Mouse (Mus musculus) adrenal gland, adult 2 months (tissue): Measurements from ENCODE around the gene Zfp428. TPM values are rescaled to one million over a fixed set of nuclear protein-coding genes. Genes with fewer than 3 reads are reported as not detected.
A peak's percentile ranks its signal among the peaks of the same experiment; 100 is the strongest.
"Not testable (repeated sequence)": the region's sequence is repeated elsewhere in the genome, so short reads cannot be mapped to it uniquely, and the experiment has no call there.

Experiments
- DNase-seq: peaks from one replicate; pipeline ENCODE4 v3.0.0; 2021
- polyA plus RNA-seq: library from polyadenylated mRNA; depleted of rRNA; stranded (reverse); fragments of >200 nt; gene quantifications from 2 replicates; pipeline ENCODE4 v1.2.3, GENCODE M21; 2012
- total RNA-seq, 2 experiments: library from RNA; stranded (reverse); gene quantifications; 2 replicates each; pipeline ENCODE4 v1.2.3; 2021

The Zfp428 gene
- total and polyA plus RNA-seq, 3 experiments = 4.2 to 32.1 (median 7.2) TPM

DNA sequence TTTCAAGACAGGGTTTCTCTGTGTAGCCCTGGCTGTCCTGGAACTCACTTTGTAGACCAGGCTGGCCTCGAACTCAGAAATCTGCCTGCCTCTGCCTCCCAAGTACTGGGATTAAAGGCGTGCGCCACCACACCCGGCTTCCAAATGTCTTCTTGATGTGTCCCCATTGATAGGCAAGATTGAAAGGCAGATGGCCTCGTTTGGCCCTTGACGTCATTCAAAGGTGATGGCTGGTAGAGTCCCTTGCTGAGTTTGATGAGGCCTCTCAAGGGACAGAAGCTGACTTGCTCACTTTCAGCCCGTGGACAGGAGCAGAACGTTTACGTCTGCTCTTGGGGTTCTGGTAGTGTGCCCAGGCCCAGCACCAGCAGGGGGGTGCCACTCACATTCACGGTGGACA is 13.2 kb downstream of the Zfp428 start:
- DNase-seq = not testable (repeated sequence)

GRCm38 (mm10) chr7:24522805-24523204 is 16.0 kb downstream of the Zfp428 start:
- no peak for DNase-seq

GRCm38 (mm10) chr7:24523723-24524122 is 16.9 kb downstream of the Zfp428 start:
- no peak for DNase-seq

DNA sequence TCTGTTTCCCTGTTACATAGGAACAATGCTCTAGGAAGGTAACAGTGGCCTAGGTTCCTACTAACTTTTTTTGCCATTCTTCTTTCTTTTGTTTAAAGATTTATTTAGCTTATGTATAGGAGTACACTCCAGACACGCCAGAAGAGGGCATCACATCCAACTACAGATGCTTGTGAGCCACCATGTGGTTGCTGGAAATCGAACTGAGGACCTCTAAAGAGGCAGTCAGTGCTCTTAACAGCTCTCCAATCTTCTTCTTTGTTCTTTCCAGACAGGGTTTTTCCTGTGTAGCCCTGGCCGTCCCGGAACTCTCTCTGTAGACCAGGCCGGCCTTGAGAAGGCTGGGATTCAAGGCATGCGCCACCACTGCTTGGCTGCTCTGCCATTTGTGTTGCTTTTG is 18.2 kb downstream of the Zfp428 start:
- no peak for DNase-seq

DNA sequence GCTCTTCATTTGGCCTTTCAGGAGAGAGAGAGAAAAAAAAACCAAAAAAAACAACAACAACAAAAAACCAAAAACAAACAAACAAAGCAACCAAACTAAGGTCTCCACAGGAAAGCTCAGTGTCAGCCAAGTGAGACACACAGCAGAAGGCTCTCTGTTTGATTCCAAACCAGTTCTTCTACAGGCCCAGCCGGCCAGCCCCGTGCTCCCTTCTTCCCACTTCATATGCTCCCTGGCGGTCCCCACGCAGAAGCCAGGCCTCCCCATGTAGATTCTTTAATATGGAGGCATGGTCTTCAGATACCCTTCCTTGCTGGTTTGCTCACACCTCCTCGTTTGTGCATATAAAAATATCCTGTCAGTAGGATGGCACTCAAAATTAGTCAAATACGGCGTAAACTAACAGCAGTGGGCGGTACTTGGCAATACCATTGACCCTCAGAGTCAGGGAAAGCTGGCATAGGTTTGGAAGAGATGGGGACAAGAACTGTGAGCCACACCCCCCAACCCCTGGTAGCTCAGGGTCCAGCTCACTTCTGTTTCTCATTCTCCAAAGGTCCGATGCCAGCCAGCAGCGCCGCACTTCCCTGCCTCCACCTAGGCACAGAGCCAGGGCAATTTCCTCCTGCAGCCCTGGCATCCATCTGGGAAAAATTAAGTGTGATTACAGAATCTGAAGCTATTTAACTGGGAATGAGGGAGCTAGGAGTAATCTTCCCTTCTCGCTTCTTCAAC is 19.0 kb downstream of the Zfp428 start:
- no peak for DNase-seq

GRCm38 (mm10) chr7:24528861-24529260 is 22.1 kb downstream of the Zfp428 start:
- peak; percentile 43 for DNase-seq

DNA sequence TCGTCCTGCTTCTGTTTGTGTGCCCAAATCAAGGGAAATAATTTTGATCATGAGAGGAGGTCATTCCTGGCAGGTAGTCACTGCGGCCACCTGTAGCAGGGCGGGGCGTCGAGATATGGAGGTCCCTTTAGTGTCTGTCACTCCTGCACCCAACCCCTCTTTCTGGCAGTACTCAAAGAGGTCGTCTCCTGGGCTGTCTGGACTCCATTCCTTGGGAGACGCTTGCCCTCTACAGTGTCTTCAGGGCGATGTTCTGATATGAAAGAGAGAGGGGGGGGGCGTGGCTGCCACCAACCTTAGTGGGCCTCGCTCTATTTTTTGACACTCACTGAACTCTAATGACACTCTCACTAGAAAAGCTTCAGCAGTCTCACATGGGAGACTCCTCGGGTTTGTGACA is 22.8 kb downstream of the Zfp428 start:
- DNase-seq = peak; percentile 13

- peak; percentile 98 for DNase-seq
These were observed 23.5 kb downstream of the Zfp428 start, which contains the start of gene Irgq for GRCm38 (mm10) chr7:24530062-24530931. Irgq (plus strand) TSS chr7:24530689.

- DNase-seq = peak; percentile 85
These were observed 24.6 kb downstream of the Zfp428 start for GRCm38 (mm10) chr7:24531211-24531971.

DNA sequence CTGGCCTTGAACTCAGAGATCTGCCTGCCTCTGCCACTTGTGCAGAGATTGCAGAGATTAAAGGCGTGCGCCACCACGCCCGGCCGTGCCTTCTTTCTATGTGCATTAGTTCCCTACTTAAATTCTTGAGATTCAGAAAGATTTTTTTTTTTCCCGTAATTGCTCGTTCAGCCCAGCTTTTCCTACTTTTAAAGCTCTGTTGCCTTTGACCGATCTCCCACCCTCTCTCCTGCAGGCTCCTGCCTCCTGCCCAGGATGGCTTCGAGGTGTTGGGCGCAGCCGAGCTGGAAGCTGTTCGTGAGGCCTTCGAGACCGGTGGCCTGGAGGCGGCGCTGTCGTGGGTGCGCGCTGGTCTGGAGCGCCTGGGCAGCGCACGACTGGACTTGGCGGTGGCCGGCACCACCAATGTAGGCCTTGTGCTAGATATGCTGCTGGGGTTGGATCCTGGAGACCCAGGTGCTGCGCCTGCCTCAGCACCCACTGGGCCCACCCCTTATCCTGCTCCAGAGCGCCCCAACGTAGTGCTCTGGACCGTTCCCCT is 26.3 kb downstream of the Zfp428 start:
- DNase-seq = no peak

DNA sequence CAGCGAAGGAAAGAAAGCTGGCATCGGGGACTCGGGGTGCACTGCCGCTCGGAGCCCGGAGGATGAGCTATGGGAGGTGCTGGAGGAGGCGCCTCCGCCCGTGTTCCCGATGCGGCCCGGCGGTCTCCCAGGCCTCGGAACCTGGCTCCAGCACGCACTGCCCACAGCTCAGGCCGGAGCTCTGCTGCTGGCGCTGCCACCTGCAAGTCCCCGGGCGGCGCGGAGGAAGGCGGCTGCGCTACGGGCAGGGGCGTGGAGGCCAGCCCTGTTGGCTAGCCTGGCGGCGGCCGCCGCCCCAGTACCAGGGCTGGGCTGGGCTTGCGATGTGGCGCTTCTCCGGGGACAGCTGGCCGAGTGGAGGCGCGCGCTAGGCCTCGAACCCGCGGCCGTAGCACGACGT is 27.0 kb downstream of the Zfp428 start:
- DNase-seq = no peak

GRCm38 (mm10) chr7:24534301-24534700 is 27.5 kb downstream of the Zfp428 start:
- DNase-seq = no peak

DNA sequence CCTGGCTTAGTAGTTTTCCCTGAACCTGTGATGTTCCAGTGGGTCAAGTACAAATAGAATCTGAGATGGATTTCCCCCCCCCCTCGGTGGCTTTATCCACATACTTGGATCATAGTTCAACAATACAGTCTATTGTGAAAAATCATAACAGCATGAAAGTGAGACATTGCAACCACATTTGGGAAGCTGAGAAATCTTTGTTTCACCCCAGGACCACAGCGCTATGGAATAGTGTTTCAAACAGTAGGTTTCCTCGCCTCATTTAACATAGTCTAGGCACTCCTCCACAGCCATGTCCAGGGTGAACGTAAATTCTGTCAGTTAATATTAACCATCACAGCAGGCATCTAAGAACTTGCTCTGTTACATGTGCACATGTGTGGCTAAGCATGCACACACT is 30.3 kb downstream of the Zfp428 start:
- no peak for DNase-seq

GRCm38 (mm10) chr7:24537591-24537990 is 30.8 kb downstream of the Zfp428 start:
- DNase-seq = peak; percentile 24

- peak; percentile 41 for DNase-seq
These were observed 31.3 kb downstream of the Zfp428 start for GRCm38 (mm10) chr7:24538154-24538553.

DNA sequence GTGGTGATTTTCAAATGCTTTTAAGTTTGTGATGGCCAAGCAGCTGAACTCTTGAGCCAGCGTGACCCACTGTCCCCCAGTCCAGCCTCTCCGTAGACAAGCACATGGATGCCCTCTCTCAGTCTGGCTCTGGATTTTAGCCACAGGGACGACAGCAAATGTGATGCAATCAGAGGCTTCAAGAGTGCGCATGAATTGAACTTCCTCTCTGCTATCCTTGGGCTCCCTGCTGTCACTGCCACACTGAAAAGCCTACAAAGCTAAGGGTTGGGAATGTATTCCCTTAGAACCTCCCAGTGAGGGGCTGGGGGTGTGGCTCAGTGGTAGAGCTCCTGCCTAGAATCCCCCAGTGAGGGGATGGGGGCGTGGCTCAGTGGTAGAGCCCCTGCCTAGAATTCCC is 31.9 kb downstream of the Zfp428 start:
- no peak for DNase-seq

DNA sequence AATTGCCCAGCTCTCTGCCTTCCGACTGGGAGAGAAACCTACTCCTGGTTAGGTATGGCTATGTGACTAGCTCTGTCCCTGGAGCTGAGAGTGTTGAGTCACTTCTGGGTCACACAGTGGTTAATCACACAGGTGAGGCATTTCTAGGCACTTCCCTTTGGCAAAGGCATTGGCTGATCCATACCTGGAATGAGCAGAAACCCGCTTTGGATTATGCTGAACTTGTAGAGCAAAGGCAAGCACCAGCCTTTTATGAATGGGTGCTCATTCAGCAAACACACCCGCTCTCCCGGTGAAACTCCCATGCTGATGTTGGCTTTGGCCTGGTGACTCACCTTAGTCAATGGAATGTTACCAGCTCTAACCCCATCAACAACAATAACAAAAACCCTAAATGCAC is 32.9 kb downstream of the Zfp428 start:
- no peak for DNase-seq

DNA sequence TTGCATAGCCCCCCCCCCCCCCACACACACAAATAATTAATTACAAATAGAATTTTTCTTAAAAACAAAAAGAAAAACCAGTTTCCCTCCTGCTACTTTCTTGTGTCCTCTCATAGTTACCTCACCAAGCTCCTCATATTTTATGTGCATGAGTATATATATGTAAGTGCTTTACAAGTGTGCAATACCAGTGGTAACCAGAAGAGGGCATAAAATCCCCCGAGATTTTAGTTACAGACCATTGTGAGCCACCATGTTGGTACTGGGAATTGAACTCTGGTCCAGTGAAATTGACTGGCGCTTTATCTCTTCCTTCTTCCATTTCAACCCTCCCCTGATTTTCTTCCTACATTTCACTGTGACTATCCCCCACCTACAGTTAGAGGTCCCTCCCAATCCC is 37.7 kb downstream of the Zfp428 start:
- DNase-seq = no peak

GRCm38 (mm10) chr7:24546068-24546614 is 39.3 kb downstream of the Zfp428 start, which contains the start of the genes Pinlyp and Xrcc1:
Pinlyp (minus strand) TSS chr7:24546118.
Xrcc1 (plus strand) TSS chr7:24546289.
- no peak for DNase-seq

DNA sequence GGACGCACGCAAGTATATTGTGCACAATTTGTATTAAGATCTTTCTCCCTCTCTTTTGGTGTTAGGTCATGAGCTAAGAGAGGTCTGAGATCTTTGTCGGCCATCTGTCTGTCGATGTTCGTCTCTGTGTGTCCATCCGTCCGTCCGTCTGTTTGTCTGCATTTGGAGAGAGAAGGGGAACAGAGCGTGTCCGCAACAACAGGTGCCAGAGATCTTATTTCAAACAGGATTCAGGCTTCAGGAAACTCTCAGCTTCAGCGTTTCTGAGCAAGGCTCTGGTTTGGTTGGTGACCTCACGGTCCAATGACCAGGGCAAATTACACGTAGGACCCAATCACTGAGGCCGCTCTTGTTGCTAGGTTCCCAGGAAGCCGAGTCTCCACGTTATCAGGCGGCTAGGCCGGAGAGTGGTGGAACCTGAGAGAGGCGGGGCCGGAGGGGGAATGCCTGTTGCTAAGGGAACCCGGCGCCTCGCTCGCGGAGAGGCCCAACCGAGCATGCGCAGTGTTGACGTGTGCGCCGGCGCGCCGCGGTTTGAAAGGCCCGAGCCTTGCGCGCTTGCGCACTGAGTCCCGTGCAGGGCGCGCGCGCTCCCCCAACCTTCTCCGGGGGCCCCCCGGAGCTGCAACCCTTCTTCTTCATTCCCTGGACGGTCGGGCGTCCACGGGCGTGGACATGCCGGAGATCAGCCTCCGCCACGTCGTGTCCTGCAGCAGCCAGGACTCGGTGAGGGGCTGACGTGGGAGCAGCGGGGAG is 40.0 kb downstream of the Zfp428 start:
- DNase-seq = peak; percentile 100

DNA sequence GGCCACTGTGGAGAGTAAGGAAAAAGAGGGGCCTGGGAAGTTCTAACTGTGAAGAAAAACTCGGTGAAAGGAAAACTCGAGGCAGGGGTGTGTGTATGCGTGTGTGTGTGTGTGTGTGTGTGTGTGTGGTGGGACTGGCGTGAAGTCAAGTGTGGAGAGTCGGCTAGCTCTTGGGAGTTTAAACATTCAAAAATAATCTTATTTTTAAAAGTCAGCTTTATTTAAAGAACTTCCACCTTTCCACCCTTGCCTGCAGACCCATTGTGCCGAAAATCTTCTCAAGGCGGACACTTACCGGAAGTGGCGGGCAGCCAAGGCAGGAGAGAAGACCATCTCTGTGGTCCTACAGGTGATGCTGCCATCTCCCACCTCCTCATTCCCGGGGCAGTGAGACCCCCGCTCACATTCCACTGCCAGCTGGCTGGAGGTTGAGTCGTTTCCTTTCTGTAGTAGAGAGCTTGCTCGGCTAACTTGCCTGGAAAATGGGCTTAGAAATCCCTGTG is 40.8 kb downstream of the Zfp428 start:
- no peak for DNase-seq
